Mouse (Mus musculus) heart, adult 18-20 months (tissue): ENCODE data around the gene Rabl6. TPM values are rescaled to one million over a fixed set of nuclear protein-coding genes. Genes with fewer than 3 reads are reported as not detected.

Experiments used
- DNase-seq, 2 experiments: peaks; one replicate each; pipeline ENCODE4 v3.0.0; 2021 to 2022; ENCODE audit warnings: mixed read lengths in 1 of 2
- total RNA-seq, 2 experiments: library from RNA; stranded (reverse); gene quantifications; 2 replicates each; pipeline ENCODE4 v1.2.3; 2021

The Rabl6 gene
- total RNA-seq, 2 experiments from 2014 or later: 63.5 to 63.8 TPM

DNA sequence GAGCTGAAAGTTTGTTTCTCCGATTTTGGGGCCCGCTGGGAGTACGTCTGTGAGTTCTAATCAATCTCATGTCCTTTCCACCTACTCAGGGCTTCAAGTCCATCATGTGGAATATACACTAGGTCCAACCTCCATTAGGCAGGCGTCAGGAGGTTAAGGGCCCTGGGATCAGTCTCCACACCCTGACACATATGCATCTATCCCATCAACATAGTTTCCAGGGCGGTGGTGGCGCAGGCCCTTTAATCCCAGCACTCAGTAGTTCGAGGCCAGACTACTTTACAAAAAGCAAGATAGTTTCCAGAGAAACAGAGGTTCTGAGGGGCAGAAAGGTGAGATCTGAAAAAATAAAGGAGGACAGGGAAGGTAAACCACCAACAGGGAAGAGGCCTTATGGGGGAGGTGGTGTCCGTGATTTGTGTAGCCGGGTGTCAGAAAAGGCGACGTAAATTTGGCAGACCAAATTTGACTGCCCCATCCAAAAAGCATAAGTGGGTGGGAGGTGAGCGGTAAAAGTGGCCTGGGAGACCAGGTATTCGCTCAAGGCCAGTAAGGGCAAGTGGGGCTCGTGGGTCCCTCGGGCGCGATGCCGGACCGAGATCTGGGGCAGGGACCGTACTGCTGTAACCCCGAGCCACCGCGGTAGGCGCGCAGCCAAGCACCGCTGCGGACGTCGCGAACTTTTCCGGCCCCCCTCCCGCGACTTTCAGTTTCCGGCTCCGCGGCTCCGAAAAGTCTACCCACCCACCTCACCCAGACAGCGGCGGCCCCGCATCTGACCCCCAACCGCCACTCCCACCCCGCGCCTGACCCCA lies 62.1 kb downstream of the Rabl6 start:
- DNase-seq: peak in 1 of 2 experiments; percentile 21

DNA sequence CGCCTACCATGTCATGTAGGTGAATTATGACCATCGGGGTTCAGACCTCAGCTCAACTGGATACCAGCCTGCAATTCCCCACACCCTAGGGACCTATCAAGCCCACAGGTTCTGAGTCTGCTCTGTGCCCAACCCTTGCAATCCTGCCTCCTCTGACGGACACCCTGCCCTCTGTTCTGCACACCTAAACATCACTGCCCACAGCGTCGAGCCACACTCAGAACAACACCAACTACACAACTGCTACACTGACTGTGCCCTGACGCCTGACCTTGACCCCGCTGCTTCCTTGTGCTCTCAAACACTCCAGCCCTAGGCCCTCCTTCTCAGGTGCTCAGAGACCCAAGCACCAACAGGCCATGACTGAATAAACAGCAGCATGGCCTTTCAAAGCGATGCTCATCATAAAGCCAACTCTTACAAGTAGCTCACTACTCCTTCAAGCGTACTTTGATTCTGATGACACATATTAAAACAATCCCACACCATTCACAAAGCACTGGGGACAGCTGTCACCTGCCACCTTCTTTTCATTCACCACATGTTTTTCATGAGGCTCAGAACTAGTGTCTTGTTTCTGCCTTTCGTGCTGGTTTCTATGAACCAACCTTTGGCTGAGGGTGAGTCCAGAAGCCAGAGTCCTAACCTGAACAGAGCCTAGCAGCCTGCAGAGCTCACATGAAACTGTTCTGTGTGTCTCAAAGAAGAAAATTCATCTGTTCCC lies 66.5 kb downstream of the Rabl6 start:
- DNase-seq: no peak

DNA sequence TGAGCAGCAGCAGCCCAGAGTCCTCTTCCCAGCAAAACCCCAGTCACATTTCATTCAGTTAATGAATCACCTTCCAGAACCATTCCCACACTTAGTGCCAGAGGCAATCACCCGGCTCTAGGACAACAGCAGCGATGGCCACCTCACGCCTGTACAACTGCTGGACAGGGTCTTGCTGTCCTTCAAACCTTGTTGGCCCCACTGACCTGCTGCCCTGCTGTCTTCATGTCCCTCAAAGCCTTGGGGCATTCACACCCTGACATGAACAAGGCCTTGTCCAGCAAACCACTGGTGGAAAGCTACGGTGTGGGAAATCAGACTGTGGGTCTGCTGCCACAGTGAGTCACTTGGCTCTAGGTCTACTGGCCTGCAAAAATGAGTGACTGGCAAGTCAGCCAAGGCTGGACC lies 67.8 kb downstream of the Rabl6 start:
- peak; percentile 34 to 49 for DNase-seq

DNA sequence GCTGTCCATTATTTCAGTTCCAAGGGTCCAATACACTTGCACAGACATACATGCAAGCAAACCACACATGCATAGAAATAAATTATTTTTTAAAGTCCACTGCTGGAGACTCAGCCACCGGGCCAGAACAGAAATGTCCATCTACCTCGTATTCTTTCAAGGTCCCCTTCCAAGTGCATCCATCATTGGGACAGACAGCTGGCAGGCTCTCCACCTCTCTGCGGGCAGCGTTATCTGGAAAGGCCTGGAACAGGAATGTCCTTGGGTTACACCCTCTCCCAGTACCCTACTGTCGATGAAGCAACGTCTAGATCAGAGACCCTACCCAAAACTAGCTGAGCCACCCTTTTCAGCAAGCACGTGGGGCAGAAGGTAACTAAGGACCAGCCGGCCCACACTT lies 71.8 kb downstream of the Rabl6 start:
- DNase-seq: peak; percentile 35 to 56

DNA sequence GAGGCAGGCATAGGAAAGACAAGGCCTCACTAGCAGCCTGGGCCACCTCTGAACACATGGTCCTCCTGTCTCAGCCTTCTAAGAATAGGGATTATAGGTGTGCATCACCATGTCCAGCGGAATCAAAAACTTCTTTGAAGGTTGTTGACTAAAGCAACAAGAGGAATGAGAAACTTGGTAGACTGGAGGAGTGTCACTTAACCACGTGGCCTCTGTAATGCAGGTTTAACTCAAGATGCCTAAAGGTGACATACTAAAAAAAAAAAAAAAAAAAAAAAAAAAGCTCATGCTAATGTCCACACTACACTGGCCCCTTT lies 73.5 kb downstream of the Rabl6 start:
- DNase-seq: no peak

DNA sequence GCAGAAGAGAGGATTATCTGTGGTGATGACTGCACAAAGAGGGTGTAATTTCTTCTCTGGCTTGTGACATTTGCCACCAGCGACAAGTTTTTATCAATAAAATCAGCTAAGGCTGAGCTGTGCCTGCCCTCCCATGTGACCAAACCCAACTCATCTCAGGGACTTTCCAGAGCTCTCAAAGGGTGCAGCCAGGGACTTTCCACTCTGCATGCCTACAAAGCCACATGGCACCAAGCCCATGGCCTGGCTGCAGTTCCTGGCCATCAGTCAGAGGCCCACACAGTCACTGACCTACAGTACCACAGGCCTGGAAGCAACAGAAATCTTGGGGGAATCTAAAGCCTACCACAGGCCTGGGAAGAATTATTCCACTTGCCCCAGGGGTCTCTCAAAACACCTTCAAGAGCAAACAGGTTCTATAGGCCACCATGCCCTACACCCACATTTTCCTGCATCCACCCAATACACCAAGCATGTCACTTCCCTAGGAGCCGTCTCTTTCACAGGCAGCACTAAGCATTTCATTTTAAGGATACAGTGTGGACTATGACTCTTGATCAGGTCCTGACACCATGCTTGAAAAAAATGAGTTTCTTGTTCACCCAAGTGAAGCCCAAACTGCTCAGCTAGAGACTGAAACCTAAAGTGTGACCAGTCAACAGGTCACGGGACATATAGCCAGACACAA lies 74.0 kb downstream of the Rabl6 start:
- peak; percentile 87 to 93 for DNase-seq

DNA sequence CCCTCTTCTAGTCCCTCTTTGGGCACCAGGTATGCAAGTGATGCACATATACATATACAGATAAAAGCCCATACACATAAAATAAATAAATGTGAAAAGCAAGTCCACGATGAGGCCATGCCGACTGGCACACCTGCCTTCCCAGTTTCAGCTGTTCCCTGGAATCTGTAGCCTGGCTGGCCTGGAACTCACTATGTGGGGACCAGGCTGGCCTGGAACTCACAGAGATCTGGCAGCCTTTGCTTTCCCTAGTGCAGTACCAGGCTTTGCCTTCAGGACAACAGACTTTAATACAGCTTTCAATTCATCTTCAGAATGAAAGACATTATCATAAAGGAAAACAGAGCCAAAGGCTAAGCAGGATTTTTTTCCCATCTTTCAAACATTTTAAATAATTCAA lies 74.6 kb downstream of the Rabl6 start:
- DNase-seq: no peak

Other genes with a start within 250 kb of the Rabl6 start
- gene Uap1l1, start 242.8 kb downstream of the Rabl6 start, total RNA-seq: 10 to 100 TPM; 10.3 to 11.8 TPM
- gene Sapcd2, start 236.2 kb downstream of the Rabl6 start, total RNA-seq: not detected
- 10 to 100 TPM; 13.7 to 14.5 TPM for gene Entpd2, start 212.6 kb downstream of the Rabl6 start, total RNA-seq
- 10 to 100 TPM; 25.7 to 27.9 TPM for gene Npdc1, start 209.2 kb downstream of the Rabl6 start, total RNA-seq
- 1 to 10 TPM in 1 of 2 experiments, not detected in 1; 1.1 TPM for gene Fut7, start 185.3 kb downstream of the Rabl6 start, total RNA-seq
- 10 to 100 TPM; 41.4 to 43.2 TPM for gene Abca2, start 179.8 kb downstream of the Rabl6 start, total RNA-seq
- gene Clic3, start 151.7 kb downstream of the Rabl6 start, total RNA-seq: 1 to 10 TPM in 1 of 2 experiments, under 1 TPM in 1; 0.82 to 1.7 TPM
- gene Paxx, start 147.4 kb downstream of the Rabl6 start, total RNA-seq: 10 to 100 TPM; 22.6 to 28.7 TPM
- gene Ptgds, start 138.5 kb downstream of the Rabl6 start, total RNA-seq: 100 to 1,000 TPM; 450 to 656 TPM
- gene Lcn12, start 114.6 kb downstream of the Rabl6 start, total RNA-seq: not detected
- 10 to 100 TPM; 82.0 to 93.6 TPM for gene Fbxw5, start 107.8 kb downstream of the Rabl6 start, total RNA-seq
- gene C8g, start 106.8 kb downstream of the Rabl6 start, total RNA-seq: 1 to 10 TPM; 1.1 to 2.3 TPM
- 10 to 100 TPM; 15.7 to 17.6 TPM for gene Traf2, start 61.6 kb downstream of the Rabl6 start, total RNA-seq
- gene Edf1, start 50.7 kb downstream of the Rabl6 start, total RNA-seq: 100 to 1,000 TPM; 223 to 241 TPM
- 1 to 10 TPM in 1 of 2 experiments, under 1 TPM in 1; 0.55 to 1.4 TPM for gene Mamdc4, start 33.7 kb downstream of the Rabl6 start, total RNA-seq
- gene Phpt1, start 33.3 kb downstream of the Rabl6 start, total RNA-seq: 10 to 100 TPM; 55.9 to 72.5 TPM
- gene Ajm1, start 26.8 kb downstream of the Rabl6 start, total RNA-seq: under 1 TPM; 0.10 to 0.46 TPM
- gene Ccdc183, start 9.2 kb upstream of the Rabl6 start, total RNA-seq: not detected
- 10 to 100 TPM; 33.9 to 37.9 TPM for gene Tmem141, start 13.5 kb upstream of the Rabl6 start, total RNA-seq
- gene Fcna, start 19.5 kb upstream of the Rabl6 start, total RNA-seq: 1 to 10 TPM; 7.1 to 8.1 TPM
- gene Lcn8, start 44.6 kb upstream of the Rabl6 start, total RNA-seq: under 1 TPM; 0.64 to 0.72 TPM
- gene Lcn5, start 49.4 kb upstream of the Rabl6 start, total RNA-seq: not detected
- gene Lcn6, start 68.3 kb upstream of the Rabl6 start, total RNA-seq: not detected
- gene Lcn10, start 74.2 kb upstream of the Rabl6 start, total RNA-seq: not detected
- gene Obp2a, start 91.5 kb upstream of the Rabl6 start, total RNA-seq: not detected
- gene Bmyc, start 98.2 kb upstream of the Rabl6 start, total RNA-seq: 10 to 100 TPM; 16.9 to 18.3 TPM
- not detected for gene Obp2b, start 128.5 kb upstream of the Rabl6 start, total RNA-seq
- gene Lcn3, start 157.0 kb upstream of the Rabl6 start, total RNA-seq: not detected
- gene Lcn11, start 168.5 kb upstream of the Rabl6 start, total RNA-seq: not detected
- not detected for gene Gm13539, start 173.7 kb upstream of the Rabl6 start, total RNA-seq
- not detected for gene Glt6d1, start 207.3 kb upstream of the Rabl6 start, total RNA-seq
- not detected for gene Lcn9, start 214.6 kb upstream of the Rabl6 start, total RNA-seq
- gene Sohlh1, start 238.7 kb upstream of the Rabl6 start, total RNA-seq: not detected